ENCODE assay signal across 10 mouse cellular contexts in genomic region chr6:52852404-52853107, GRCm38 (mm10).
DNase-seq lines count a peak whose midpoint lies in the region; ATAC-seq and TF ChIP-seq lines count a peak whose summit lies in the region.
"Had no signal": no experiment of that assay in that cellular context is flagged by ENCODE, and none has a peak within 500 bp of the region (broad histone marks: within the 10 kb centered on the region; RNA-seq: fewer than 3 reads in every experiment).

No protein-coding gene starts in this region.

- H3K36me3 ChIP-seq in embryonic facial prominence, embryonic 13.5 days: no peaks in the 10 kb centered on the region
- H3K36me3 ChIP-seq in hindbrain, embryonic 13.5 days: no peaks in the 10 kb centered on the region
- no peaks in the 10 kb centered on the region for H3K36me3 ChIP-seq in midbrain, embryonic 15.5 days (replicated peaks)

- TF ChIP-seq CTCF in layer of hippocampus, adult 2 months (conservative IDR thresholded peaks at IDR 0.05): no peak

- no peaks in the 10 kb centered on the region for H3K9me3 ChIP-seq in embryonic facial prominence, embryonic 13.5 days
- H3K9me3 ChIP-seq in hindbrain, embryonic 13.5 days: no peaks in the 10 kb centered on the region
- H3K9me3 ChIP-seq in midbrain, embryonic 15.5 days: no peaks in the 10 kb centered on the region

- no peak for ATAC-seq in embryonic facial prominence, embryonic 13.5 days (ENCODE audit: insufficient number of reproducible peaks, insufficient read depth, low FRiP score, low TSS enrichment, low read depth)
- ATAC-seq in hindbrain, embryonic 13.5 days (ENCODE audit: low FRiP score): no peak
- ATAC-seq in midbrain, embryonic 15.5 days (replicated peaks): no peak
- no peak for ATAC-seq in megakaryocyte-erythroid progenitor cell, adult 5-6 weeks (replicated peaks; ENCODE audit: low FRiP score, low TSS enrichment, poor library complexity, severe bottlenecking)

- no peak overlapping the region for H3K9ac ChIP-seq in embryonic facial prominence, embryonic 13.5 days
- no peak overlapping the region for H3K9ac ChIP-seq in hindbrain, embryonic 13.5 days
- no peak overlapping the region for H3K9ac ChIP-seq in midbrain, embryonic 15.5 days

- H3K4me3 ChIP-seq in embryonic facial prominence, embryonic 13.5 days: no peak overlapping the region
- no peak overlapping the region for H3K4me3 ChIP-seq in hindbrain, embryonic 13.5 days
- no peak overlapping the region for H3K4me3 ChIP-seq in midbrain, embryonic 15.5 days
- H3K4me3 ChIP-seq in layer of hippocampus, adult 2 months: no peak overlapping the region

- H3K4me2 ChIP-seq in embryonic facial prominence, embryonic 13.5 days: no peak overlapping the region
- no peak overlapping the region for H3K4me2 ChIP-seq in hindbrain, embryonic 13.5 days
- H3K4me2 ChIP-seq in midbrain, embryonic 15.5 days: no peak overlapping the region

- H3K27me3 ChIP-seq in embryonic facial prominence, embryonic 13.5 days: no peaks in the 10 kb centered on the region
- no peaks in the 10 kb centered on the region for H3K27me3 ChIP-seq in hindbrain, embryonic 13.5 days
- no peaks in the 10 kb centered on the region for H3K27me3 ChIP-seq in midbrain, embryonic 15.5 days (replicated peaks)

- peak; percentile 52 for DNase-seq in left cerebral cortex, postnatal 4 days
- DNase-seq in left cerebral cortex, postnatal 36 days (ENCODE audit: low spot score in 2 of 2): no peak
- no peak for DNase-seq in urinary bladder, postnatal 14 days (ENCODE audit: low spot score)
- no peak for DNase-seq in layer of hippocampus, adult 2 months (ENCODE audit: low spot score in 2 of 2)
- DNase-seq: cerebellum, postnatal 36 days had no signal

- peak overlapping the region; percentile 44 for H3K27ac ChIP-seq in embryonic facial prominence, embryonic 13.5 days
- H3K27ac ChIP-seq in hindbrain, embryonic 13.5 days: peak overlapping the region; percentile 64
- H3K27ac ChIP-seq in midbrain, embryonic 15.5 days: peak overlapping the region; percentile 50; the same call in 1 of the 2 replicates
- no peak overlapping the region for H3K27ac ChIP-seq in layer of hippocampus, adult 2 months
- H3K27ac ChIP-seq: kidney, postnatal 0 days had no signal

- intact Hi-C loops in left cerebral cortex, postnatal 4 days (cut with DNase I): no loop called here
- intact Hi-C loops in left cerebral cortex, postnatal 36 days (cut with DNase I): no loop called here

- peaks cover 55% of the 10 kb centered on the region for H3K4me1 ChIP-seq in embryonic facial prominence, embryonic 13.5 days
- peaks cover 51% of the 10 kb centered on the region for H3K4me1 ChIP-seq in hindbrain, embryonic 13.5 days (replicated peaks)
- H3K4me1 ChIP-seq in midbrain, embryonic 15.5 days: peaks cover 31% of the 10 kb centered on the region

- 23% methylated on average over 8 of the region's 8 CpGs for WGBS in embryonic facial prominence, embryonic 13.5 days
- WGBS in hindbrain, embryonic 13.5 days: 34% methylated on average over 8 of the region's 8 CpGs
- 32% methylated on average over 8 of the region's 8 CpGs for WGBS in midbrain, embryonic 15.5 days
